Comparison of ENCODE assay signal across 22 mouse cellular contexts in the genomic region with DNA sequence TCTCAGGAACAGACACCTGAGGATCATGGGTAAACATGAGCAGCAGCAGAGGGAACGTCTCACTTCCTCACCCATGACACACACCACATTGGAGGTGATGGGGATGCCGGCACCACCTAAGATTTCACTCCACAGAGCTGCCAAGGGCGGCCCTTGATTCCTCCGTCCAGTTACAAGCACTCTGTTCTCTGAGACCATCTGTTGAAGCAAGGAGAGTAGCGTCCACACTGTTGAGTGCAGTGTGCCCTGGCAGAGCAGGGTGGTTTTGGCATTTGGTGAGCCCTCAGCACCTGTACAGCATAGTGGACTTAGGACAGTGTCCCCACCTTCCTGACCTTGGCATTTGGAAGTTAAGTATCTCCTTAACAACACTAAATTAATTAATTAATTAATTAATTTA.
DNase-seq lines count a peak whose midpoint lies in the region; ATAC-seq lines count a peak whose summit lies in the region.
"Had no signal": no experiment of that assay in that cellular context is flagged by ENCODE, and none has a peak within 500 bp of the region (broad histone marks: within the 10 kb centered on the region; RNA-seq: fewer than 3 reads in every experiment).

No protein-coding gene starts in this region.

- H3K4me1 ChIP-seq in hindbrain, embryonic 13.5 days (replicated peaks): peaks cover 48% of the 10 kb centered on the region
- H3K4me1 ChIP-seq in hindbrain, embryonic 11.5 days (replicated peaks; ENCODE audit: control insufficient read depth, insufficient read depth, low read length): 0 out of 2 replicates have a peak, but pooled peaks cover 3% of the 10 kb centered on the region
- peaks cover 24% of the 10 kb centered on the region for H3K4me1 ChIP-seq in midbrain, embryonic 15.5 days
- peaks cover 9% of the 10 kb centered on the region for H3K4me1 ChIP-seq in midbrain, embryonic 11.5 days (ENCODE audit: control insufficient read depth, insufficient read depth, low read length)
- H3K4me1 ChIP-seq in heart, embryonic 11.5 days (ENCODE audit: control insufficient read depth, insufficient read depth, low read length): peaks cover 22% of the 10 kb centered on the region

- H3K4me2 ChIP-seq in hindbrain, embryonic 13.5 days: no peak overlapping the region
- no peak overlapping the region for H3K4me2 ChIP-seq in hindbrain, embryonic 11.5 days (replicated peaks; ENCODE audit: low read depth, low read length)
- H3K4me2 ChIP-seq in midbrain, embryonic 15.5 days: no peak overlapping the region
- no peak overlapping the region for H3K4me2 ChIP-seq in midbrain, embryonic 11.5 days
- H3K4me2 ChIP-seq in heart, embryonic 11.5 days: no peak overlapping the region
- H3K4me2 ChIP-seq: forebrain, embryonic 13.5 days; heart, embryonic 15.5 days; intestine, embryonic 15.5 days had no signal

- H3K36me3 ChIP-seq in hindbrain, embryonic 13.5 days: no peaks in the 10 kb centered on the region
- H3K36me3 ChIP-seq in hindbrain, embryonic 11.5 days (ENCODE audit: control insufficient read depth, insufficient read depth, low read length): no peaks in the 10 kb centered on the region
- no peaks in the 10 kb centered on the region for H3K36me3 ChIP-seq in midbrain, embryonic 15.5 days (replicated peaks)
- H3K36me3 ChIP-seq in midbrain, embryonic 11.5 days (ENCODE audit: control insufficient read depth, insufficient read depth, low read length): no peaks in the 10 kb centered on the region
- H3K36me3 ChIP-seq in heart, embryonic 11.5 days (ENCODE audit: control insufficient read depth, insufficient read depth, low read length): peaks cover 6% of the 10 kb centered on the region; the same call in 1 of the 2 replicates
- H3K36me3 ChIP-seq: heart, embryonic 15.5 days; intestine, embryonic 15.5 days had no signal

- no peak for DNase-seq in hindbrain, embryonic 11.5 days (ENCODE audit: low spot score)
- DNase-seq in midbrain, embryonic 11.5 days (ENCODE audit: low spot score, missing footprints): no peak
- peak; percentile 44 for DNase-seq in cerebellum, adult 9-10 months
- DNase-seq in right cerebral cortex, postnatal 14 days: no peak
- DNase-seq: gastrocnemius, postnatal 25 days; heart, adult 2 months; kidney, adult 9 months; kidney, postnatal 25 days; layer of hippocampus, adult 9-11 months; left cerebral cortex, postnatal 4 days; liver; lung, adult 2 months; right cerebral cortex, postnatal 25 days; thymus, adult 2 months had no signal

- no peak for ATAC-seq in hindbrain, embryonic 13.5 days (ENCODE audit: low FRiP score)
- no peak for ATAC-seq in hindbrain, embryonic 11.5 days (ENCODE audit: low FRiP score)
- no peak for ATAC-seq in midbrain, embryonic 15.5 days (replicated peaks)
- no peak for ATAC-seq in midbrain, embryonic 11.5 days (ENCODE audit: low FRiP score)
- ATAC-seq in heart, embryonic 11.5 days (replicated peaks; ENCODE audit: insufficient number of reproducible peaks, low FRiP score, low TSS enrichment): no peak
- ATAC-seq: forebrain, embryonic 13.5 days; intestine, embryonic 15.5 days had no signal

- peak overlapping the region; percentile 62; the same call in 1 of the 2 replicates for H3K27ac ChIP-seq in hindbrain, embryonic 13.5 days
- H3K27ac ChIP-seq in hindbrain, embryonic 11.5 days (ENCODE audit: low read depth, low read length): no peak overlapping the region
- H3K27ac ChIP-seq in midbrain, embryonic 15.5 days: 0 out of 2 replicates have a peak overlapping the region, but pooled peaks have one; percentile 20
- no peak overlapping the region for H3K27ac ChIP-seq in midbrain, embryonic 11.5 days (ENCODE audit: low read depth, low read length)
- no peak overlapping the region for H3K27ac ChIP-seq in heart, embryonic 11.5 days (ENCODE audit: low read depth, low read length)
- H3K27ac ChIP-seq: forebrain, embryonic 13.5 days; heart, adult 2 months; heart, embryonic 15.5 days; intestine, embryonic 15.5 days; left cerebral cortex, adult 2 months had no signal

- no peaks in the 10 kb centered on the region for H3K9me3 ChIP-seq in hindbrain, embryonic 13.5 days
- no peaks in the 10 kb centered on the region for H3K9me3 ChIP-seq in hindbrain, embryonic 11.5 days (ENCODE audit: control insufficient read depth, low read length)
- no peaks in the 10 kb centered on the region for H3K9me3 ChIP-seq in midbrain, embryonic 15.5 days
- no peaks in the 10 kb centered on the region for H3K9me3 ChIP-seq in midbrain, embryonic 11.5 days (ENCODE audit: control insufficient read depth, low read length)
- H3K9me3 ChIP-seq in heart, embryonic 11.5 days (replicated peaks; ENCODE audit: control insufficient read depth, low read length): no peaks in the 10 kb centered on the region
- H3K9me3 ChIP-seq: forebrain, embryonic 13.5 days; heart, embryonic 15.5 days; intestine, embryonic 15.5 days; megakaryocyte, embryonic 14.5 days had no signal

- no peak overlapping the region; the same call in 1 of the 2 replicates for H3K9ac ChIP-seq in hindbrain, embryonic 13.5 days
- no peak overlapping the region for H3K9ac ChIP-seq in hindbrain, embryonic 11.5 days (ENCODE audit: low read depth, low read length)
- no peak overlapping the region for H3K9ac ChIP-seq in midbrain, embryonic 15.5 days
- no peak overlapping the region for H3K9ac ChIP-seq in midbrain, embryonic 11.5 days (ENCODE audit: low read length)
- no peak overlapping the region for H3K9ac ChIP-seq in heart, embryonic 11.5 days (ENCODE audit: low read depth, low read length)
- H3K9ac ChIP-seq: forebrain, embryonic 13.5 days; heart, embryonic 15.5 days; intestine, embryonic 15.5 days had no signal

- 82% methylated on average over 5 of the region's 5 CpGs for WGBS in hindbrain, embryonic 13.5 days
- WGBS in hindbrain, embryonic 11.5 days: 73% methylated on average over 5 of the region's 5 CpGs
- WGBS in midbrain, embryonic 15.5 days: 74% methylated on average over 5 of the region's 5 CpGs
- WGBS in midbrain, embryonic 11.5 days: 77% methylated on average over 5 of the region's 5 CpGs
- 61% methylated on average over 5 of the region's 5 CpGs for WGBS in heart, embryonic 11.5 days (ENCODE audit: insufficient replicate concordance)

- no peak overlapping the region for H3K4me3 ChIP-seq in hindbrain, embryonic 13.5 days
- no peak overlapping the region for H3K4me3 ChIP-seq in hindbrain, embryonic 11.5 days (ENCODE audit: low read depth, low read length)
- H3K4me3 ChIP-seq in midbrain, embryonic 15.5 days: no peak overlapping the region
- H3K4me3 ChIP-seq in midbrain, embryonic 11.5 days (ENCODE audit: low read depth, low read length): no peak overlapping the region
- no peak overlapping the region for H3K4me3 ChIP-seq in heart, embryonic 11.5 days (ENCODE audit: low read depth, low read length)
- H3K4me3 ChIP-seq: forebrain, embryonic 13.5 days; heart, adult 2 months; heart, embryonic 15.5 days; intestine, embryonic 15.5 days; left cerebral cortex, adult 2 months; megakaryocyte, embryonic 14.5 days had no signal

- no peaks in the 10 kb centered on the region for H3K27me3 ChIP-seq in hindbrain, embryonic 13.5 days
- no peaks in the 10 kb centered on the region for H3K27me3 ChIP-seq in hindbrain, embryonic 11.5 days (ENCODE audit: control insufficient read depth, insufficient read depth, low read length)
- H3K27me3 ChIP-seq in midbrain, embryonic 15.5 days (replicated peaks): no peaks in the 10 kb centered on the region
- no peaks in the 10 kb centered on the region for H3K27me3 ChIP-seq in midbrain, embryonic 11.5 days (ENCODE audit: control insufficient read depth, insufficient read depth, low read length)
- no peaks in the 10 kb centered on the region for H3K27me3 ChIP-seq in heart, embryonic 11.5 days (ENCODE audit: control insufficient read depth, insufficient read depth, low read length)
- H3K27me3 ChIP-seq: forebrain, embryonic 13.5 days; heart, embryonic 15.5 days; intestine, embryonic 15.5 days; megakaryocyte, embryonic 14.5 days had no signal

Comparison
In these comparisons a context has a peak if more than half of its experiments do, and no peak if none do; other contexts are left out.
1. H3K27ac ChIP-seq: peak in hindbrain, embryonic 13.5 days (single experiment) and midbrain, embryonic 15.5 days (single experiment); none in hindbrain, embryonic 11.5 days (single experiment), midbrain, embryonic 11.5 days (single experiment) and heart, embryonic 11.5 days (single experiment).